8 mouse cellular contexts compared by ENCODE assay signal in genomic region chr15:81744992-81745600, GRCm38 (mm10). TPM values are rescaled to one million over a fixed set of nuclear protein-coding genes. Genes with fewer than 3 reads are reported as not detected.
DNase-seq lines count a peak whose midpoint lies in the region; ATAC-seq lines count a peak whose summit lies in the region.

TSS of gene Zc3h7b (plus strand) at chr15:81745057.
TSS of gene Rangap1 (minus strand) at chr15:81745530.

- peak within 1 kb of the TSS; percentile 90 for H3K9ac ChIP-seq in intestine, embryonic 14.5 days (ENCODE audit: low read length)

- DNase-seq in adrenal gland, postnatal 10 days: peak; percentile 88
- DNase-seq in embryo, embryonic 11.5 days (ENCODE audit: low read depth, low spot score): peak; percentile 53
- peak; percentile 56 to 70 for DNase-seq in gastrocnemius, postnatal 36 days
- DNase-seq in intestine, embryonic 14.5 days (ENCODE audit: low spot score): peak; percentile 90
- DNase-seq in left cerebral cortex, postnatal 25 days (ENCODE audit: low spot score in 2 of 2): peak; percentile 73 to 75
- DNase-seq in right cerebral cortex, postnatal 36 days (ENCODE audit: low spot score in 2 of 2): peak; percentile 63 to 64

- WGBS in intestine, embryonic 14.5 days: under 1% methylated on average over 65 of the region's 65 CpGs

- H3K9me3 ChIP-seq in intestine, embryonic 14.5 days (ENCODE audit: control insufficient read depth, low read length): no peaks in the 10 kb centered on the region

- peak within 1 kb of the TSS; percentile 81 for H3K27ac ChIP-seq in intestine, embryonic 14.5 days (ENCODE audit: low read depth)

- H3K4me2 ChIP-seq in intestine, embryonic 14.5 days (ENCODE audit: low read length): peak within 1 kb of the TSS; percentile 84

- no peaks in the 10 kb centered on the region for H3K27me3 ChIP-seq in intestine, embryonic 14.5 days (replicated peaks; ENCODE audit: control insufficient read depth, insufficient read depth, low read length)

- peaks cover 5% of the 10 kb centered on the region; the same call in 1 of the 2 replicates for H3K4me1 ChIP-seq in intestine, embryonic 14.5 days (replicated peaks; ENCODE audit: control insufficient read depth, insufficient read depth, low read length)

- H3K36me3 ChIP-seq in intestine, embryonic 14.5 days (ENCODE audit: control insufficient read depth, insufficient read depth, low read length): no peaks in the 10 kb centered on the region

- intact Hi-C loops in gastrocnemius, postnatal 36 days (cut with DNase I): loop anchor here (5.0 kb wide), 1 partner anchor 47 kb away; no protein-coding TSS in a partner anchor
- intact Hi-C loops in left cerebral cortex, postnatal 25 days (cut with DNase I): no loop called here

- peak; percentile 86 for ATAC-seq in intestine, embryonic 14.5 days (replicated peaks; ENCODE audit: low FRiP score, low TSS enrichment, low read depth)
- ATAC-seq in megakaryocyte-erythroid progenitor cell, adult 5-6 weeks (replicated peaks; ENCODE audit: low FRiP score, low TSS enrichment, poor library complexity, severe bottlenecking): peak; percentile 84
- ATAC-seq in activated CD4-positive, CD25-positive, alpha-beta regulatory T cell, adult 4 months: no peak

- peak within 1 kb of the TSS; percentile 90 for H3K4me3 ChIP-seq in intestine, embryonic 14.5 days (ENCODE audit: low read depth, low read length)

RNA-seq across cellular contexts. Expression of gene Zc3h7b, which starts in this region (rescaled TPM):
- total RNA-seq in adrenal gland, postnatal 10 days (2021): 10 to 100 TPM; 73.2 to 78.2 TPM
- total RNA-seq in gastrocnemius, postnatal 36 days (2021): 10 to 100 TPM; 27.3 to 28.3 TPM
- polyA plus RNA-seq in intestine, embryonic 14.5 days (2014; fragmentation: Nextera tagmentation; extraction: Ambion mirVana): 30.9 and 31.2 TPM in 2 replicates
- total RNA-seq in left cerebral cortex, postnatal 25 days (2021): 100 to 1,000 TPM; 174 to 178 TPM
- 34.9 and 35.7 TPM in 2 replicates for total RNA-seq in megakaryocyte-erythroid progenitor cell, adult 5-6 weeks (2014; fragmentation: Nextera tagmentation)
- total RNA-seq in megakaryocyte-erythroid progenitor cell, adult 5-6 weeks (2017): 19.2 and 22.4 TPM in 2 replicates
- polyA plus RNA-seq in activated CD4-positive, CD25-positive, alpha-beta regulatory T cell, adult 4 months (2017; shearing (Covaris generic)): 1 to 10 TPM; 5.2 to 7.1 TPM

RNA-seq across cellular contexts. Expression of gene Rangap1, which starts in this region (rescaled TPM):
- total RNA-seq in adrenal gland, postnatal 10 days (2021): 10 to 100 TPM; 48.5 to 49.2 TPM
- 10 to 100 TPM; 18.9 to 19.5 TPM for total RNA-seq in gastrocnemius, postnatal 36 days (2021)
- polyA plus RNA-seq in intestine, embryonic 14.5 days (2014; fragmentation: Nextera tagmentation; extraction: Ambion mirVana): 106 and 113 TPM in 2 replicates
- 100 to 1,000 TPM; 210 to 216 TPM for total RNA-seq in left cerebral cortex, postnatal 25 days (2021)
- 84.8 and 93.4 TPM in 2 replicates for total RNA-seq in megakaryocyte-erythroid progenitor cell, adult 5-6 weeks (2014; fragmentation: Nextera tagmentation)
- total RNA-seq in megakaryocyte-erythroid progenitor cell, adult 5-6 weeks (2017): 111 and 144 TPM in 2 replicates
- polyA plus RNA-seq in activated CD4-positive, CD25-positive, alpha-beta regulatory T cell, adult 4 months (2017; shearing (Covaris generic)): 10 to 100 TPM; 39.7 to 56.1 TPM
